Mouse (Mus musculus): Measurements from ENCODE around the gene Dpp3.

DNA sequence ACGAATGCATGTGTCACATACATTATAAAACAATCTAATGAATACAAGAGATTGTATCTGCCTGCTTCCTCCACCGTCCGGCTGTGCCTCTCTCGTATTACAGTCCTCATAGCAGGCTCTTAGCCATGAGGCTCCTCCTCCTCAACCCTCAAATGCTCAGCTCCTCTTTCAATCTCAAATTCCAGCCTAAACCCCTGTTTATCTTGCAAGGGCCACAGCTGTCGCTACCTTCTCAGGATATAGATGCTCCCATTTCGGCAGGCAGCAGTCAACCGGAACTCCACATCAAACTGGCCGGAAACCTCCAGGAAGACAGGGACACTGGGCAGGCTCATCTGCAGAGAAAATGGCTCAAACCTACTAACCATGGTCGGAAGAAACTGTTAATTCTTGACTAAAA lies 29.1 kb downstream of the Dpp3 start:
- TF ChIP-seq USF1 (IDR thresholded peaks at IDR 0.05; ENCODE audit: low read depth, low read length): no peak
- TF ChIP-seq BHLHE40 (IDR thresholded peaks at IDR 0.05; ENCODE audit: borderline replicate concordance, low read depth, low read length): no peak
- no peak for TF ChIP-seq CHD1 (IDR thresholded peaks at IDR 0.05; ENCODE audit: low read depth, low read length)
- no peak for TF ChIP-seq ZMIZ1 (IDR thresholded peaks at IDR 0.05; ENCODE audit: low read depth, low read length)
- no peak for TF ChIP-seq POLR2A (IDR thresholded peaks at IDR 0.05; ENCODE audit: control insufficient read depth in 1 of 2, insufficient read depth in 1 of 2, low read depth in 1 of 2, low read length in 2 of 2, poor library complexity in 1 of 2)
- no peak for TF ChIP-seq JUND (IDR thresholded peaks at IDR 0.05; ENCODE audit: low read depth, low read length)
- no peak for TF ChIP-seq CHD2 (IDR thresholded peaks at IDR 0.05; ENCODE audit: low read length)
- TF ChIP-seq CTCF (IDR thresholded peaks at IDR 0.05 in 2 of 3, conservative IDR thresholded peaks at IDR 0.05 in 1 of 3; ENCODE audit: control insufficient read depth in 1 of 3, insufficient read depth in 1 of 3, low read depth in 2 of 3, low read length in 3 of 3, poor library complexity in 1 of 3, severe bottlenecking in 1 of 3): no peak
- no peak for TF ChIP-seq TBP (IDR thresholded peaks at IDR 0.05; ENCODE audit: low read depth, low read length)
- no peak for TF ChIP-seq MAFK (IDR thresholded peaks at IDR 0.05; ENCODE audit: borderline replicate concordance, low read depth, low read length)
- no peak for TF ChIP-seq TCF12 (IDR thresholded peaks at IDR 0.05; ENCODE audit: low read depth, low read length)

Measured in MEL (cell line).